Mouse (Mus musculus): ENCODE measurements around the gene Lrrc27. TPM values are rescaled to one million over a fixed set of nuclear protein-coding genes. Genes with fewer than 3 reads are reported as not detected.

Gene Lrrc27
- polyA plus RNA-seq, 1 experiment = 863 TPM

DNA sequence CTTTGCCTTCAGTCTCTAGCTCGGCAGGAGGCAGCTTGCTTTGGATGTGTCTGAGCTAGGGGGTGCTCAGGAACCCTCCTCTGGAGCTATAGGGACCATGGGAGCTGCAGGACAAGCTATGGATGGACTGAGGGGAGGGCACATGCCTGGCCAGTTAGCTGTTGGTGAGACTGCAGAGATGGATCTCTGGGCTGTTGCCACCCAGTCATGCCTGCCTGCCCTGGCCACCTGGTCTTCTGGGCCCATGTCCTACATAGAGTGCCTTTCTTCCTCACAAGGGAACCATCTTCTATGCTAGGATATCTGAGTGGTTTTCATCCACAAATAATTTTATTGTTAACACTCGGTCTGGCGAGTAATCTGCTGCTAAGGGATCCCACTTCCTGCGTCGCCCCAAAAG, 6.7 kb downstream of the Lrrc27 start:
- Histone ChIP-seq H3K27ac (ENCODE audit: control insufficient read depth, insufficient read depth, low read depth, low read length) (no peak overlapping the region), H3K4me3 (ENCODE audit: control insufficient read depth, low read depth, low read length) (no peak overlapping the region), H3K4me1 (ENCODE audit: control insufficient read depth, insufficient read depth, low read length) (no peaks in the 10 kb centered on the region; the same call in 1 of the 2 replicates), H3K27me3 (ENCODE audit: control insufficient read depth, insufficient read depth, low read length) (no peaks in the 10 kb centered on the region), H3K36me3 (ENCODE audit: control insufficient read depth, insufficient read depth, low read length) (peaks cover 7% of the 10 kb centered on the region)
- TF ChIP-seq CTCF (IDR thresholded peaks at IDR 0.05; ENCODE audit: control insufficient read depth, insufficient read depth, insufficient replicate concordance, low read depth, low read length) = no peak
- no peak for TF ChIP-seq POLR2A (IDR thresholded peaks at IDR 0.05; ENCODE audit: control insufficient read depth, low read depth, low read length)

DNA sequence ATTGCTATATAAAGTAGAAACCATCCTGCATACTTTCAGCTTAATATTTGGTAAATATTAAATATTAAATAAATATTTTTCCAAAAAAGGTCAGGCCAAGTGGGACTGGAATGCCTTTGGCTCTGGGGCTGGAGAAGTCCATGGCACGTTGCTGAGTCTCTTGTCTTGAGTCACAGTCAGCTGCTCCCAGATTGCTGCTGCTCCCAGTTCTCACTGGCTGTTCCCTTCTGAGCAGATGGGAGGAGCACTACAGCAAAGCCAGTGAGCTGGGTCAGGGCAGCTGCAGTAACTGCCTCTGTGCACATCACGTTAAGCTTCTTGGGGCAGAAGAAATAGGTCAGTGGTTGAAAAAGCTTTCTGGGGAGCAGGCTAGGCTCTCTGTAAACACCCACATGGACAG, 7.5 kb downstream of the Lrrc27 start:
- Histone ChIP-seq H3K27ac (ENCODE audit: control insufficient read depth, insufficient read depth, low read depth, low read length) (no peak overlapping the region), H3K4me1 (ENCODE audit: control insufficient read depth, insufficient read depth, low read length) (no peaks in the 10 kb centered on the region; the same call in 1 of the 2 replicates), H3K4me3 (ENCODE audit: control insufficient read depth, low read depth, low read length) (no peak overlapping the region), H3K36me3 (ENCODE audit: control insufficient read depth, insufficient read depth, low read length) (peaks cover 4% of the 10 kb centered on the region), H3K27me3 (ENCODE audit: control insufficient read depth, insufficient read depth, low read length) (no peaks in the 10 kb centered on the region)
- no peak for TF ChIP-seq POLR2A (IDR thresholded peaks at IDR 0.05; ENCODE audit: control insufficient read depth, low read depth, low read length)
- no peak for TF ChIP-seq CTCF (IDR thresholded peaks at IDR 0.05; ENCODE audit: control insufficient read depth, insufficient read depth, insufficient replicate concordance, low read depth, low read length)

- Histone ChIP-seq H3K36me3 (ENCODE audit: control insufficient read depth, insufficient read depth, low read length) (no peaks in the 10 kb centered on the region; the same call in 1 of the 2 replicates), H3K4me3 (ENCODE audit: control insufficient read depth, low read depth, low read length) (no peak overlapping the region), H3K27me3 (ENCODE audit: control insufficient read depth, insufficient read depth, low read length) (no peaks in the 10 kb centered on the region), H3K4me1 (ENCODE audit: control insufficient read depth, insufficient read depth, low read length) (no peaks in the 10 kb centered on the region; the same call in 1 of the 2 replicates), H3K27ac (ENCODE audit: control insufficient read depth, insufficient read depth, low read depth, low read length) (no peak overlapping the region)
- TF ChIP-seq CTCF (IDR thresholded peaks at IDR 0.05; ENCODE audit: control insufficient read depth, insufficient read depth, insufficient replicate concordance, low read depth, low read length) = no peak
Observed at GRCm38 (mm10) chr7:139221072-139221471, 8.3 kb downstream of the Lrrc27 start.

- Histone ChIP-seq H3K36me3 (ENCODE audit: control insufficient read depth, insufficient read depth, low read length) (no peaks in the 10 kb centered on the region; the same call in 1 of the 2 replicates), H3K4me1 (ENCODE audit: control insufficient read depth, insufficient read depth, low read length) (no peaks in the 10 kb centered on the region; the same call in 1 of the 2 replicates), H3K27ac (ENCODE audit: control insufficient read depth, insufficient read depth, low read depth, low read length) (no peak overlapping the region), H3K27me3 (ENCODE audit: control insufficient read depth, insufficient read depth, low read length) (no peaks in the 10 kb centered on the region), H3K4me3 (ENCODE audit: control insufficient read depth, low read depth, low read length) (no peak overlapping the region)
- TF ChIP-seq POLR2A (IDR thresholded peaks at IDR 0.05; ENCODE audit: control insufficient read depth, low read depth, low read length) (no peak), CTCF (IDR thresholded peaks at IDR 0.05; ENCODE audit: control insufficient read depth, insufficient read depth, insufficient replicate concordance, low read depth, low read length) (no peak)
Observed at GRCm38 (mm10) chr7:139221856-139222255, 9.1 kb downstream of the Lrrc27 start.

DNA sequence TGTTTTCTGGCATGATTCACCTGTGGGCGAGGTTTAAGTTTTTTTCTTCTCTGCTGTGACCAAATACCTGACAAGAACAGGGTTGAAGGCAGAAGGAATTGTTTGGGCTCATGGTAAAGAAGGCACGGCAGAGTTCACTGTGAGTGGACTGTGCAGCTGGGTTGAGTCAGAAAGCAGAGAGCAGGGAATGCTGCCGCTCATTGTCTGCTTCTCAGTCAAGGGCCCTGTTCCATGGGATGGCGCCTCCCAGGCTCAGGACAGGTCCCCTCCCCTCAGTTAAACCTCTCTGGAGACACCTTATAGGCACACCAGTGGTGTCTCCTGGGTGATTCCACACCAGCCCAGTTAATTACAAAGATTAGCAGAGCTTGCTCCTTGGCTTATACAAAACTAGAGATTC, 9.6 kb downstream of the Lrrc27 start:
- no peak overlapping the region for H3K27ac ChIP-seq (ENCODE audit: control insufficient read depth, insufficient read depth, low read depth, low read length)
- no peaks in the 10 kb centered on the region; the same call in 1 of the 2 replicates for H3K4me1 ChIP-seq (ENCODE audit: control insufficient read depth, insufficient read depth, low read length)
- no peaks in the 10 kb centered on the region for H3K27me3 ChIP-seq (ENCODE audit: control insufficient read depth, insufficient read depth, low read length)
- H3K4me3 ChIP-seq (ENCODE audit: control insufficient read depth, low read depth, low read length) = no peak overlapping the region
- TF ChIP-seq CTCF (IDR thresholded peaks at IDR 0.05; ENCODE audit: control insufficient read depth, insufficient read depth, insufficient replicate concordance, low read depth, low read length) = no peak
- TF ChIP-seq POLR2A (IDR thresholded peaks at IDR 0.05; ENCODE audit: control insufficient read depth, low read depth, low read length) = no peak
- no peaks in the 10 kb centered on the region; the same call in 1 of the 2 replicates for H3K36me3 ChIP-seq (ENCODE audit: control insufficient read depth, insufficient read depth, low read length)

GRCm38 (mm10) chr7:139224070-139224469, 11.3 kb downstream of the Lrrc27 start:
- Histone ChIP-seq H3K36me3 (ENCODE audit: control insufficient read depth, insufficient read depth, low read length) (no peaks in the 10 kb centered on the region; the same call in 1 of the 2 replicates), H3K27ac (ENCODE audit: control insufficient read depth, insufficient read depth, low read depth, low read length) (no peak overlapping the region), H3K4me1 (ENCODE audit: control insufficient read depth, insufficient read depth, low read length) (no peaks in the 10 kb centered on the region; the same call in 1 of the 2 replicates), H3K27me3 (ENCODE audit: control insufficient read depth, insufficient read depth, low read length) (no peaks in the 10 kb centered on the region), H3K4me3 (ENCODE audit: control insufficient read depth, low read depth, low read length) (no peak overlapping the region)
- TF ChIP-seq CTCF (IDR thresholded peaks at IDR 0.05; ENCODE audit: control insufficient read depth, insufficient read depth, insufficient replicate concordance, low read depth, low read length) (no peak), POLR2A (IDR thresholded peaks at IDR 0.05; ENCODE audit: control insufficient read depth, low read depth, low read length) (no peak)

DNA sequence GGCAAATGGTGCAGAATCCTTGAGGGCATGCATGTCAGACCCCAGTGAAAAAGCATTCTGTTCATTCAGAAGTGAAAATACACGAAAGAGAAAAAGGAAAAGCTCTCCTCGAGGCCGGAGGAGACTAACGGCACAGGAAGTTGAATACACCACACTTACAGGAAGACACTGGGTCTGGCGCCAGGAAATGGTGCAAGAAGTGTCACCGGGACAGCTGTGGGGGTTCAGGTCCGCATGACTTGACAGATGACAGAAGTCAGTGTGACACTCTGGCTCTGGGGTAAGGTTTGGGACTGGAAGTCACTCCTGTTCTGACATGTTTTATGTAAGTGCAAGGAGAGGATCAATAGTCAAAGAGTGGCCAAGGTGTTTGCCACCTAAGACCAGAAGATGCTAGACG, 11.9 kb downstream of the Lrrc27 start:
- Histone ChIP-seq H3K27me3 (ENCODE audit: control insufficient read depth, insufficient read depth, low read length) (no peaks in the 10 kb centered on the region), H3K27ac (ENCODE audit: control insufficient read depth, insufficient read depth, low read depth, low read length) (no peak overlapping the region), H3K4me1 (ENCODE audit: control insufficient read depth, insufficient read depth, low read length) (no peaks in the 10 kb centered on the region; the same call in 1 of the 2 replicates), H3K36me3 (ENCODE audit: control insufficient read depth, insufficient read depth, low read length) (no peaks in the 10 kb centered on the region; the same call in 1 of the 2 replicates), H3K4me3 (ENCODE audit: control insufficient read depth, low read depth, low read length) (no peak overlapping the region)
- no peak for TF ChIP-seq POLR2A (IDR thresholded peaks at IDR 0.05; ENCODE audit: control insufficient read depth, low read depth, low read length)
- TF ChIP-seq CTCF (IDR thresholded peaks at IDR 0.05; ENCODE audit: control insufficient read depth, insufficient read depth, insufficient replicate concordance, low read depth, low read length) = no peak

DNA sequence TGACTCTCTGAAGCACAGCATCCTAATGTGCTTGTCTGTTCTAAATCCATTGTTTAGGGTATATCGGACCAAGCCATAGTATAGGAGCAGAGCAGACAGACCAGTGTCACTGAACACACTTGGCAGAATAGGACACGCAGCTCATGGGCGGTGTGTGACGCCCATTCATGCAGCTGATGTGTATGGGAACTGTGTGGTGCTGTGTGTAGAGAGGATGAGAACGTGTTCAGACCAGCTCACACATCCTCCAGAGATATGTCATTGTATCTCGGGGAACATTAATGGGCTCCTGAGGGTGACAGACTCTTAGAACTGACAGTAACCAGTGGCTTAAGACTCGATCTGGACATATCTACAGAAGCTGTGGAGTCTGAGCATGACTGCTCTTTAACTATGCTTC, 13.6 kb downstream of the Lrrc27 start:
- Histone ChIP-seq H3K4me3 (ENCODE audit: control insufficient read depth, low read depth, low read length) (no peak overlapping the region), H3K4me1 (ENCODE audit: control insufficient read depth, insufficient read depth, low read length) (no peaks in the 10 kb centered on the region; the same call in none of the 2 replicates), H3K27ac (ENCODE audit: control insufficient read depth, insufficient read depth, low read depth, low read length) (no peak overlapping the region), H3K36me3 (ENCODE audit: control insufficient read depth, insufficient read depth, low read length) (no peaks in the 10 kb centered on the region; the same call in 1 of the 2 replicates), H3K27me3 (ENCODE audit: control insufficient read depth, insufficient read depth, low read length) (no peaks in the 10 kb centered on the region)
- TF ChIP-seq POLR2A (IDR thresholded peaks at IDR 0.05; ENCODE audit: control insufficient read depth, low read depth, low read length) (no peak), CTCF (IDR thresholded peaks at IDR 0.05; ENCODE audit: control insufficient read depth, insufficient read depth, insufficient replicate concordance, low read depth, low read length) (no peak)
